Mouse (Mus musculus): ENCODE measurements at regions not wholly inside any gene's neighbourhood (a gene's known extent, or its start where the extent isn't known, plus 50 kb on each side); places are given as distances from the start of the nearest gene placed in this dataset.

DNA sequence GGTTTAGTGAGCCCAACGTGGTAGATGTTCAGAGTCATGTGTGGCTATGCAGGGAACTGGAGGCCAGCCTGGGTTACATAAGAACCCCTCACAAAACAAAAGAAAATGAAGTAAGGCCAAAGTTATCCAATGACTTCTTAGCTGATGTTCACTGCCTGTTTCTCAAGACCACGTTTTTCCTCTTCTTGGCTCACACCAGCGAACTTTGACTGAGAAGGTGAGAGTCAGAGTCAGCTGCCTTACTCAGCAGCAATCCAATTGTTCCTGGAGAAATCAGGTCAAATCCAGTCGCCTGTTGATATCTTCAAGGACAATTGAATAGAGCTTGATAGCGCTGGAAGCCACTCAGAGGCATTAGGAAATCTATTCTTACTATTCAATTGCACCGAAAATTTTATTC, 142.0 kb upstream of the Mast4 start:
- no peak for DNase-seq (ENCODE audit: low read depth, low spot score)

DNA sequence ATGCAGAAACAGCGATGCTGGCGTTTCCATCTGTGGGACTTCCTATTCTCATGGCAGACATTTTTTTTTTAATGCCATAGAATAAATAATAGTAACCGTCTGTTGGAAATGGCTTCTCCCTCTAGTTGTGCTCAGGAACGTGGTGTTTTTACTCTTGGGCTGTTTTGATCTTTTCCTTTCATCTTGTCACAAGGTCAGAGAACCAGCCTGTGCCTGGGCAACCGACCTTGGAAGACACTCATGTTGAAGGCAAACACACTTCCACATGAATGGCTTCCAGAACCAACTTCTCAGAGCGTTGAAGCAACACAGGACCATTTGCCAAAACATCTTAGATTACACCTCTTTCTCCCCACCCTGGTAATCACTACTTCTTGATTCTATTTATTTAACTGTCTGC, 137.9 kb upstream of the Mast4 start:
- no peak for DNase-seq (ENCODE audit: low read depth, low spot score)

DNA sequence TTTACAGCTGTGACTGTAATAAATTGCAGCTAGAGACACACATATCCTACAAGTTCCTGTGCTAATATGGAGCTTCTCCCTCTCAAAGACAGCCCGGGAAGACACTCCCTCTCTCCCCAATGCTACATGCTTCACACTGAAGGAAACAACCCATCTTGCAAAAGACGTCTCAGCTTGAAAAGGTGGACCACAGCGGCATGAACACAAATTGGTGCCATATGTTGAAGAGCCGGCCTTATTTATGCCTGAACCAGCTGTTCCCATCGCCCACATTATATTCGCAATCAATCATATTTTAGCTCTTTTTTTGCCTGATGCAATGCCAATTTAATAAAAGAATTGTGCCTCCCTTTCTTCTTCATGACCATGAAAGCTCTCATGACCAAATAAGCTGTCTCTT, 135.8 kb upstream of the Mast4 start:
- DNase-seq (ENCODE audit: low read depth, low spot score): no peak

DNA sequence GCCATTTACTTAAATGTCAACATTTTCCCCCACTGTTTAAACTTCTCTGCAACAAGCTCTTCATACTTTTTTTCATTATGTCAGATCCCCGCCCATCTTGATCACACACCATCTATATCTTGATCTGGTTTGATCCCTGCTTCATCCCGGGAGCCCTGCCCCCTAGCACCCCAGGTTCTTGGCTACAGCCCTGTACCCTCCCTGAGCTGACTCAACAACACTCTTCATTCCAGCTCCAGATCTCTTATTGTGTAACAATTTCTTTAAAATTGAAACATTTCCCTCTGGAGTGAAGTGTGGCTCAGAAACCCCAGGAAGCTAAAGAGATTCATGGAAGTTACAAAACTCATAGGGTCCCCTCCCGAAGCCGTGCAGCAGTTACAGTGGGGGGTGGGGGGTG, 126.2 kb upstream of the Mast4 start:
- DNase-seq (ENCODE audit: low read depth, low spot score): no peak

DNA sequence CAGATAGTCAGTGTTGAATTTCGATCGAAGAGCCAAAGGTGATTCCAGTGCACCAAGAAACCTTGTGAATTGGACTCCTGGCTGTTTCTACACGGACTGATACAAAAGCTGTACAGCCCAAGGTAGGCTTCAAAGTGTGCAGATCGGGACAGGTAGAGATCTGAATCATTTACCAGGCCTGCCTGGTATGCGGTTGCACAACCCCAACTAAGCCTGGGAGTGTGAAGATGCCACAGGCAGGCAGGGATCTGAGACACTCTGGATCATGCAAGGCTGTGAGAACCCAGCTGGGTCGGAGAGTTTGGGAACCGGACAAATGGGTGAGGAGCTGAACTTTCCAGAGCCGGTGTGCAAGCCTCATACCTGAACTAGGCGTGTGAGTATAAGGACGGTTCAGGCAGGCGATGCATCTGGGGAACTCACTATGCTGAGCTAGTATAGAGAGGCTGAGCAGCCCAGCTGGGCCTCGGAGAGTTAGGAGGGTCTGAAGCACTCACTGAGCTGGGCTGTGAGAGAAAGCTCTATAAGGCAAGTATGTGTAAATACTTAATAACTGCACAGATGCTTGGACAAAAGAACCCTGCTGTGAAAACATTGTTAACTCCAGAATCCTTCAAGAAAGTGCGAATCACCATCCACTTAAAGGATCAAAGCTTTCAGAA, 125.3 kb upstream of the Mast4 start:
- DNase-seq (ENCODE audit: low read depth, low spot score): peak; percentile 28

DNA sequence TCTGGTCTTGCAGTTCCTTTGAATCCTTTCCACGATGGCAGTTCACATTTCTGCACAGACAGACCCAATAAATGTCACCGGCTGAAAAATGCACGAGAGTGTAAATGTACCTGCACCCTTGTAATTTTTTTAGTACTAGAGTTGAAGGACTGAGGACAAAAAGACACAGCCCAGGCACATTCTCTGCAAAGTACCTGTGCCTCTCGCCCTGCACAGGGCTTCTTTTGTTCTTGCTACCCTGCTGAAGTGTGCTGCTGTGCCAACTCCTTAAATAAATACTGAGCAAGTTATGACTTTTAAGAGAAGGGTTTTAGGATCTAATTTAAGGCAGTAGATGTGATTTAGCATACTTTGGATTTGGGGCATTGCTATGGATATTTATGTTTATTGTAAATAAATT, 118.5 kb upstream of the Mast4 start:
- DNase-seq (ENCODE audit: low read depth, low spot score): no peak

DNA sequence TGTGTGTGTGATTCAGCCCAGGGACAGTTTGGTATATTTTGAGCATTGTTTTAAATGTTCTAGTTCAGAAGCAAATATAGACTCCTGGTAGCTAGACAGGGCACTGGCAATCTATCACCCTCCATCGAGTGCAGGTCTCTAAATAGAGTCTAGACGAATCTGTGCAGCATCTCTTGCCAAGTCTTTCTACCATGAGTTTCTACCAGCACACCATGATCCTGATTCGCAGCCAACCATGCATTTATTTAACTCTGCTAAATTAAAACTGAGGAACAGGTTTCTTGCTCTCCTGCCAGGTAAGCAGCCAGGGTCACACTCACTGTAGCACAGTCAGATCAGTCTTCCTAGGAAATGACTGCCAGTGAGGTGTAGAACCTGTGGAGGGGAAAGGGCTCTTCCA, 96.3 kb upstream of the Mast4 start:
- DNase-seq (ENCODE audit: low read depth, low spot score): no peak

DNA sequence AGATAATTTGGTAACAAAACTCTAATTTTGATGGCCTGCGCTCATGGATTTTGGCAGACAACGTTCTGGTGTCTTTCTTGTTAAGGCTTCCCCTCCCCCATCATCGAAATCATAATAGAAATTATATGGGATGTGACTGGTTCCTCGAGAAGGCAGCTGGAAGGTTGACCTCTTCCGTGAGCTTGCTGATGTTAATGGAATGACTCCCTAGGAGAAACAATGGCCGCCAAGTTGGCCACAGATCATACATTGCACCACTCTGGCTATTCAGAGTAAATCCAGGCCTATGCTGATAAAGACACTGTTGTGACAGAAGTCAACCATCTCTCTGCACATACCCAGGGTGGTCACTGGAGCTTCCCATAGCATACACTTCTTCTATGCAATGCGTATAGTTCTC, 89.7 kb upstream of the Mast4 start:
- DNase-seq (ENCODE audit: low read depth, low spot score): no peak

DNA sequence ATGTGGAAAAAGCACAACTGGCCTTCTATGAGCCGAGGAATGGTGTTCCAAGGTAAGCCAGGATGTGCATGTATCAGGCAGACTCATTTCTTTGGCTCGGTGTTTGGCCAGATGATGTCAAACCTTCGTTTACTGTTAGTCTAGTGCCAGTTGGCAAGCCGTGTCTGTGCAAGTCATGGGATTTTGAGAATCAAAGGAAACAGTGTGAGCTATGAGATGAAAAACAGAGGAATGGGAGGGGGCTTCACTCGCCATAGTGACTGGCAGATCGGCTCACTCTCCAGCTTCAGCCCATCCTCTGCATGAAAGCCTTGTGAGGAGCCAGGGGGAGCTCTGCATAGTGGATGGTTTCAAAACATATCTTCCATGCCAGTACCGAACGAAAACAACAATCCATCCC, 89.1 kb upstream of the Mast4 start:
- no peak for DNase-seq (ENCODE audit: low read depth, low spot score)

DNA sequence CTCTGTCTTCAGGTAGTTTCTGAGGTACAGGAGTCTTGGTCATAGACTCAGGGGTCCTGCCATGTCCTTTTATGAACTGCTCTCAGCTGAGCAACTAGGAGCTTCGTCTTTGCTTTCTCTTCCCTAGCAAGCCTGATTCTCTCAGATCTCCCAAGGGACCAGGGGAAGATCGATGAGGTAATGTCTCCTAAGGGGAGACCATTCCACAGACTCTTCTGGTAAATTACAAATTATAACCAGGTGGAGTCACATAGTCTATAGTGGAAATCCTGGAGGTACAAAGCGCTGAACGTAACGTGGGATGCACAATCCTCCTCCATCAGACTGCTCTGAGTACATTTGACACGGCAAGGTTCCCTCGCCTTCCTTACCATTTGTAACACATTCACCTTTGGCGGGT, 88.7 kb upstream of the Mast4 start:
- no peak for DNase-seq (ENCODE audit: low read depth, low spot score)

DNA sequence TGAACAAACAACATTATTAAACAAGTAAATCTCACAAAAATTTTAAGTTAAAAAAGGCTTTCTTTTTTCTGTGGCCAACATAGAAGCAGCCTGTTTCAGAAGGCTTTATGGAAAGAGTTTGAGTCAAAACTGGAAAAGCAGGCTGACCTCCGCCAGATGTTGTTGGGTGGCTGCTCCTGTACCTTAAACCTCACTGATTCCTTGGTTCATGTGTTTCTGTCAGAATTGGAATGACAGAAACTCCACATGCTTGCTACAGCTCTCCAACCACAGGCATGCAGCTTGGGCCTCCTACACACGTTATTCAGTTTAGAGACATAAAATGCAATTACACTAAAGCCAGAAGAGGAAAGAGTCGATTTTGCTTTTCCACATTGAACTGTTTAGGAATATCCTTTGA, 84.8 kb upstream of the Mast4 start:
- no peak for DNase-seq (ENCODE audit: low read depth, low spot score)

DNA sequence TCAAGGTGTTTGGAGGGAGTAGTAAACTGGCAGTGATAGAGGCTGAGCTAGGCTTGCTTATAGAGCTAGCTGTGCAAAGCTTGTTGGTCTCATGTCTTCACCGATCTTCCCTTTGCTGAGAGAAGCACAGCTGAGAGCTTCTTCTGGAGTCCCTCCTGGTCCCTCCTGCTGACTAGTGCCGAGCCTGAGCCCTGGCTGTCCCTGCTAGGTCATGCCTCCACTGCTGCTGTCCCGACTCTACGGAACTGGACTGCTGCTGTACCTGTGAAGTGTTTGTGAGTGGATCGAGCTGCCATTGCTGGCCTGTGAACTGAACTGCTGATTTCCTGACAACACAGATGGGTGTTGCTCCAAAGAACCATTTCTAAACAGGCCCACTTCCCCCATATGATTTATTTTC, 83.0 kb upstream of the Mast4 start:
- DNase-seq (ENCODE audit: low read depth, low spot score): no peak

DNA sequence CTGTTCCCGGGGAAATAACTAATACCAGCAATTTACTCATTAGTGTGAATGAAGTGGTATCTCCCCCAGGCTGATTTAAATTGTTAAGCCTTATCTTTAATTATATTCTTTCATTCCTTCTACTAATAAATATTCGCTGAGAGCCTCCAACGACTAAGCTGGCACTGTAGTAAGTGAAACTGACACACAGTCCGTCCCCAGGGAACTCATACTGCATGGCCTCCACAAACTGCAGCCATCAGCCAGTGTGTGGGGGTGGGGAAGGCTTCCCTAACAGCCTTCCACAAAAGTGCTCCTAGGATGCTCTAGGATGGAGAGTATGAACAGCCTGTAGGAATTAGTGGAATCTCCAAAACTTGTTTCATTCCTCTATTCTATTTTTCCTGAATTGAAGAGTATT, 81.0 kb upstream of the Mast4 start:
- no peak for DNase-seq (ENCODE audit: low read depth, low spot score)

DNA sequence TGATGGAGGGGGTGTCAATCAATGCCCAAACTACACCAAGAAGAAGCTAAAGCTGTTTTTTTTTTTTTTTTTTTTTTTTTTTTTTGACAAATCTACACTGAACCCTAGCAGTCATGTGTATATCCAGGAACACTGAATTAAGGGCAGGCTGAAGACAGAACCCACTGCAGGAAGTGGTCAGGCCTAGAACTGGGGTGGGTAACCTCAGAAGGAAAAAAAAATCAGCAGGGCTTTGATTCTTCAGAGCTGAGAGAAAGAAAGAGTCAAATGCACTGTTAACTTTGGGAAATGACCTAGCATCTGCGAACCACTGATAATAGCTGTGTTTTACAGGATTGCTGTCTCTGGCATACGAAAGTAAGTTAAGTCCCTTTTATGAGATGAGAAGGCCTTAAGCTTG, 78.3 kb upstream of the Mast4 start:
- DNase-seq (ENCODE audit: low read depth, low spot score): no peak

DNA sequence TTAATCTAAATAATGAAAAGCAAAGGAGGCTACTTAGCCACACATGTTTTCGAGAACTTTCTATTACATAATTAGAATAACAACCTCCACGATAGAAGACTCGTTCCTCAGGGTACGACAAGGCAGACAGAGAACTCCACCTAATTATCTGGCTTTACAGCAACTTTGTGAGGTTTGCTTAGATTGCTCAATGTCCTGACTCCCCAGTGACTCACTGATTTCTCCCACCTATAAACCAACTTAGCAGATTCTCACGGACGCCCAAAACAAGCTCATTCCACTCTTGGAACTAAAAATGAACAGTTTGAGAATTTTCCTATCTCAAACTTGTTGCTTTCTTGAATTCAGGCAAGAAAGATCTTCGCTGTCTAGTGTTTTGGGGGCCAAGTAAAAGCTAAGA, 75.0 kb upstream of the Mast4 start:
- DNase-seq (ENCODE audit: low read depth, low spot score): no peak

DNA sequence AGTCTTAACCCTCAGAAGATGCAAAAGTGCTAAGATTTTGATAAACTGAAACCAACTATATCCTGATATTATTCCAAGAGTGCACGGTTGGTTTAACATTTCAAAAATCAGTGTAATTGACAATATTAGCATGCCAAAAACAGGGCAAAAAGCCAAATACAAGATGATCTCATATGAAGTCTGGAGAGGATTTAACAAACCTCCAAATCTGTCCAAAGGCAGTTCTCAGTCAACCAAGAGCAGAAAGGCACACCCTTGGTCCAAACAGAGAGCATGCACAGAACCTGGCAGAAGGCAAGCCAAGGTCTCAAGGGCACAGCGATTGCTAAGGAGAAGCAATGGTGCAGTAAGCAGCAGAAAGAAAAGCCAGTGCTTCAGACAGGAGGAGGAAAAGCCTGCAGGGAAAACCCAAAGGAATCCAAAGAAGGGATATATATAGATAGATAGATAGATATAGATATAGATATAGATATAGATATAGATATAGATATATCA, 62.3 kb upstream of the Mast4 start:
- DNase-seq (ENCODE audit: low read depth, low spot score): no peak

DNA sequence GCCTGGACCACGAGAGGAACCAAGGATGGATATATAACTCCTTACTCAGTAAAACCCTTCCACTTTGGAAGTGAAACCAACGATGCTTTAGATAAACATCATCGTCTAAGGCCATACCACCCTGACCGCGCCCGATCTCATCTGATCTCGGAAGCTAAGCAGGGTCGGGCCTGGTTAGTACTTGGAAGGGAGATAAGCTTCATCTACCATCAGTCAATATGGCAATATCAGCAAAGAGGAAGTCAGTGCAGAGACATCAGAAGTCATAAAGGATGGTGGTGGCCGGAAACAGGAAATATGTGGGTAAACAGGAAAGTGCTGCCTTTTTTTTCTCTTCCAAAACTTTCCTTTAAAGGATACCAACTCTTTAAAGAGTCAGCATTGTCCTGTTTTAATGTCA, 61.8 kb upstream of the Mast4 start:
- no peak for DNase-seq (ENCODE audit: low read depth, low spot score)

DNA sequence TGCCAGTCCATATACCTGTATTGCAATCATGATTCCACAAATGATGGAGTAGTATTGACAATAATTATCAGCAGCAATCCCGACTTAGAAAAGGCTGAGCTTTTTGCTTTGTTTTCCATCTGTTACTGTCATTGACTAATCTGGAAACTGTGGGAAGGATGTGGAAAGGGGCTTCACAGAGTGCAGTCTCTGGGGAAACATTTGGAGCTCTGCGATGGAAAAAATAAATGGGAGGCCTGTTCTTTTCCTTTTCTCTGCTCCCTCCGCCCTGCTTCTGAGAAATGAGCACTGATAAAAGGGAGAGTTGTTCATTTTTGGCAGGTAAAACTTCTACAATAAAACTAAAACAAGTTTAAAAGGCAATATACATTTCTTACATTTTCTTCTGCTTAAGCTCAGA, 58.3 kb upstream of the Mast4 start:
- DNase-seq (ENCODE audit: low read depth, low spot score): no peak

DNA sequence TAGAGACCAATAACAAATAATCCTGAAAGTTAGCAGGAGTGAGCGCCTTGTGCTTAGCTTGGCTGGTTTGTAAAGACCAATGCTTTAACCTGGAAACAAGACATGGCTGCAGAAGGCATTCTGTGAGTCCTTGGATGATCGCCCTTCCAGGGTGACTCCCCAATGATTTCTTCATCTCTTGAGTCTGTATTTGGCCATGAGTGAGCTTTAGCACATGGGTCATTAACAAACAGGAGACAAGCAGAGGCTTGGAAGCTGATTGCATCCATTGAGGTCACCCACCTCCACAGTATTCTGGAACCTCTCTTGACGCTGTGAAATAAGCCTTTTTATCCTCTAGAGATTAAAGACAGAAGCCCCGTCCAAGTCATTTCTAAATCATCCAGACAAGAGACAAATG, 57.1 kb upstream of the Mast4 start:
- no peak for DNase-seq (ENCODE audit: low read depth, low spot score)

DNA sequence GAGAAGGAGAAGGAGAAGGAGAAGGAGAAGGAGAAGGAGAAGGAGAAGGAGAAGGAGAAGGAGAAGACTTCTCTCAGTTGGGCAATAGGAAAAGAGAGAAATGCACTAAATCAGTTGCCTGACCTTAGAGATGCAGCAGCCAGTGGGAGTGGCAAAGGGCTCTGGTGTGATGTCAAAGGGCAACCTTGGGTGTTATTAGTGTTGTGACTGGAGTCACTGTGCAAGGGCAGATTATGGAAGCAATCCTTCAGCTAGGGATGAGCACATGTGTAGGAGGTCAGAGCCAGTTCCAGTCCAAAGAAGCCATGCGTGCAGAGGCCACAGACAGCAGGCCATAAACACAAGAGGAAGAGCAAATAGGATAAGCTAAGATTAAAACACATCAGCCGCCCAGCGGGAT, 56.7 kb upstream of the Mast4 start:
- DNase-seq (ENCODE audit: low read depth, low spot score): no peak

DNA sequence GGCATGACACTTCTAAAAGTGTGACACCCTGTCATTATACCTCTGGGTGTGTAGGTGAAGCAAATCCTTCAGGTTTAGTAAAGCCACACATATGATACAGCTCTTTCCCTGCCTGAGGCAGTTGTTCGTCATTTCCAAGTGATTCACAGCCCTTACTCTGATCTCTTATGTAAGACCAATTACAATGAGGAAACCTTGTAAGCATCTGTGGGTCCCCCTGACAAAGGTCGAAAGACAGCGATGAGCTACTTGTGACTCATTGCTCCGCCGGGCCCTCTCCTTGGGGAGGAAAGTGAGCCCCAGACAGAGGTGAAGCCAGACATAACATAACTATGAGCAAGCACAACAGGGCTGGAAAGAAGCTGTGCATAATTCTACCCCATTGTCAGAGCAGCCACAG, 52.7 kb upstream of the Mast4 start:
- no peak for DNase-seq (ENCODE audit: low read depth, low spot score)

Data from ES-CJ7 (cell line).